Mouse (Mus musculus) spleen, adult 2 months (tissue): Measurements from ENCODE around the gene Smad6. TPM values are rescaled to one million over a fixed set of nuclear protein-coding genes. Genes with fewer than 3 reads are reported as not detected.
A peak's percentile ranks its signal among the peaks of the same experiment; 100 is the strongest.

ENCODE experiments used
- DNase-seq, 2 experiments: peaks; one replicate each; pipeline versions ENCODE4 v3.0.0 to v3.0.0-alpha.2; 2012 to 2021; ENCODE audit warnings: low spot score in 2 of 2, low read depth in 1 of 2
- H3K27ac ChIP-seq: fragments of 200-500 bp; 2 replicates; pipeline ENCODE4 v1.5.1; 2012; ENCODE audit warnings: low read length, inconsistent platforms; ENCODE audit not compliant: insufficient read depth
- H3K27me3 ChIP-seq: fragments of 200-500 bp; 2 replicates; pipeline ENCODE4 v1.6.1; 2012; ENCODE audit warnings: mild to moderate bottlenecking, moderate library complexity, low read length, inconsistent platforms; ENCODE audit not compliant: control insufficient read depth, insufficient read depth
- H3K36me3 ChIP-seq: fragments of 200-500 bp; 2 replicates; pipeline ENCODE4 v1.6.1; 2012; ENCODE audit warnings: mild to moderate bottlenecking, low read length, inconsistent platforms; ENCODE audit not compliant: control insufficient read depth, insufficient read depth
- H3K4me1 ChIP-seq: fragments of 200-500 bp; 2 replicates; pipeline ENCODE4 v1.6.1; 2011; ENCODE audit warnings: inconsistent platforms; ENCODE audit not compliant: control insufficient read depth, insufficient read depth, insufficient read length
- H3K4me3 ChIP-seq: fragments of 200-500 bp; 2 replicates; pipeline ENCODE4 v1.5.1; 2011; ENCODE audit warnings: mild to moderate bottlenecking, inconsistent platforms; ENCODE audit not compliant: insufficient read depth, insufficient read length; ENCODE audit errors: extremely low read depth
- CTCF ChIP-seq: fragments of 200-500 bp; IDR thresholded peaks from 2 replicates; pipeline ENCODE4 v1.5.1; 2011; ENCODE audit warnings: mild to moderate bottlenecking, inconsistent platforms; ENCODE audit not compliant: insufficient read depth, insufficient read length, insufficient replicate concordance; ENCODE audit errors: extremely low read depth
- POLR2A ChIP-seq: fragments of 200-500 bp; IDR thresholded peaks from 2 replicates; pipeline ENCODE4 v1.6.1; 2011; ENCODE audit warnings: low read depth, low read length, inconsistent platforms
- WGBS: fragments of 180-500 bp; shearing (Covaris S2); methylation state at CpG from one replicate; pipeline ENCODE4 v1.1.7; 2018; 5-methylcytosine and 5-hydroxymethylcytosine counted together
- polyA plus RNA-seq: library from polyadenylated mRNA; depleted of rRNA; stranded (reverse); fragments of >200 nt; gene quantifications from 2 replicates; pipeline ENCODE4 v1.2.3, GENCODE M21; 2012

The Smad6 gene
- polyA plus RNA-seq, 1 experiment, result 6.2 TPM

- Histone ChIP-seq H3K36me3 (no peaks in the 10 kb centered on the region), H3K4me3 (no peak overlapping the region), H3K27ac (peak overlapping the region; percentile 28; the same call in 1 of the 2 replicates), H3K27me3 (no peaks in the 10 kb centered on the region), H3K4me1 (peaks cover 10% of the 10 kb centered on the region; the same call in 1 of the 2 replicates)
- TF ChIP-seq CTCF, result no peak
- TF ChIP-seq POLR2A, result no peak
- 43% methylated on average over 14 of the region's 14 CpGs for WGBS
- DNase-seq, result no peak
Observed at GRCm38 (mm10) chr9:64045117-64045890, 23.4 kb upstream of the Smad6 start.

DNA sequence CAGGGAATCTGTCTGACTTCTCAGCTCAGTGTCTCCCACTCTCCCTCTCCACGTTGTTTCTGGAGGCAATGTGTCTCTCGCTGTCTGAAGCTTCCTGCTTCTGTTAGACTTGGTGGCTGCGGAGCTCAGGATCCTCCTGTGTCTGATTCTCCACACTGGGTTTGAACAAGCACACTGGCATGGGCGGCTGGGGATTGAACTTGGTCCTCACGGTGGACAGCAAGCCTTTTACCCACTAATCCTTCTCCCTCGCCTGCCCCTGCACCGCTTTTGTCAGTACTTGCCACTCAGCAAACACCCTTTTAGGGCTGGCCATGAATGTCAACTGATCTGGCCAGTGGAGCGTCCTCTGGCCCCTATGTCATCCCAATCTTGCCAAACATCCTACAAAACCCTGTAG, 22.5 kb upstream of the Smad6 start:
- H3K4me1 ChIP-seq, result peaks cover 5% of the 10 kb centered on the region; the same call in 1 of the 2 replicates
- no peak for DNase-seq
- TF ChIP-seq POLR2A (no peak), CTCF (no peak)
- 86% methylated on average over 8 of the region's 8 CpGs for WGBS
- no peaks in the 10 kb centered on the region for H3K36me3 ChIP-seq
- no peaks in the 10 kb centered on the region for H3K27me3 ChIP-seq
- H3K27ac ChIP-seq, result no peak overlapping the region
- H3K4me3 ChIP-seq, result no peak overlapping the region

- no peaks in the 10 kb centered on the region; the same call in 1 of the 2 replicates for H3K27me3 ChIP-seq
- TF ChIP-seq POLR2A (no peak), CTCF (no peak)
- no peak overlapping the region for H3K4me3 ChIP-seq
- 96% methylated on average over 4 of the region's 4 CpGs for WGBS
- H3K36me3 ChIP-seq, result no peaks in the 10 kb centered on the region
- DNase-seq, result no peak
- H3K4me1 ChIP-seq, result no peaks in the 10 kb centered on the region; the same call in 1 of the 2 replicates
- H3K27ac ChIP-seq, result no peak overlapping the region
Observed at GRCm38 (mm10) chr9:64042911-64043310, 21.1 kb upstream of the Smad6 start.

GRCm38 (mm10) chr9:64042216-64042615, 20.4 kb upstream of the Smad6 start:
- no peak overlapping the region for H3K27ac ChIP-seq
- WGBS, result 93% methylated on average over 8 of the region's 8 CpGs
- H3K27me3 ChIP-seq, result no peaks in the 10 kb centered on the region; the same call in 1 of the 2 replicates
- TF ChIP-seq CTCF (no peak), POLR2A (no peak)
- H3K36me3 ChIP-seq, result no peaks in the 10 kb centered on the region
- no peak overlapping the region for H3K4me3 ChIP-seq
- DNase-seq, result no peak
- H3K4me1 ChIP-seq, result no peaks in the 10 kb centered on the region; the same call in 1 of the 2 replicates

GRCm38 (mm10) chr9:64029908-64030631, 8.2 kb upstream of the Smad6 start:
- Histone ChIP-seq H3K4me3 (no peak overlapping the region), H3K27me3 (no peaks in the 10 kb centered on the region), H3K27ac (no peak overlapping the region), H3K36me3 (no peaks in the 10 kb centered on the region), H3K4me1 (no peaks in the 10 kb centered on the region)
- no peak for DNase-seq
- no peak for TF ChIP-seq POLR2A
- TF ChIP-seq CTCF, result no peak
- WGBS, result 37% methylated on average over 6 of the region's 6 CpGs

- DNase-seq, result peak; percentile 37 to 56
- H3K4me3 ChIP-seq, result no peak overlapping the region
- H3K36me3 ChIP-seq, result no peaks in the 10 kb centered on the region
- 6% methylated on average over 3 of the region's 3 CpGs for WGBS
- H3K27ac ChIP-seq, result no peak overlapping the region
- peaks cover 5% of the 10 kb centered on the region for H3K4me1 ChIP-seq
- TF ChIP-seq CTCF, result peak; percentile 63; the same call in 1 of the 2 replicates
- no peak for TF ChIP-seq POLR2A
- peaks cover 11% of the 10 kb centered on the region for H3K27me3 ChIP-seq
Observed at GRCm38 (mm10) chr9:64025565-64025964, 3.7 kb upstream of the Smad6 start.

DNA sequence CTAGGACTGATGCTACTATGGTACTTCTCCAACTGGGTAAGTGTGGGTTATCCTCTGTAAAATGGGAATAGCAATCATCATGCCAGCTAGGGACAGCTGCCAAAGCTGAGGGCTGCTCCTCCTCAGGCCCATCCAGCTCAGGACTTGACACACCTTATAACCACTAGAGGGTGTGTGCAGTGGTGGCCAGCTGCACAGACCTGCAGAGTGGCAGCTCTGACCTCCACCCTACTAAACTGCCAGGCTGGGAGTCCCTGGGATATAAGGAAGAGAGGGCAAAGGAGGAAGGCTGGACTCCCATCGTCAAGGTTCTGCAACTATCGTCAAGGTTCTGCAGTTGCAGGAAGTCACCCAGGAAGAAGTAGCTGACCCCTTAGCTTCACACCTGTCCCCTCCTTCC, 3.1 kb upstream of the Smad6 start:
- WGBS, result 11% methylated on average over 2 of the region's 2 CpGs
- DNase-seq, result no peak
- peaks cover 11% of the 10 kb centered on the region for H3K4me1 ChIP-seq
- no peak for TF ChIP-seq POLR2A
- peak; percentile 11; the same call in 1 of the 2 replicates for TF ChIP-seq CTCF
- H3K27ac ChIP-seq, result no peak overlapping the region
- H3K36me3 ChIP-seq, result no peaks in the 10 kb centered on the region
- peaks cover 17% of the 10 kb centered on the region for H3K27me3 ChIP-seq
- no peak overlapping the region for H3K4me3 ChIP-seq
